Mouse (Mus musculus): ENCODE data around the gene Ift80.
"Not testable (repeated sequence)": the region's sequence is repeated elsewhere in the genome, so short reads cannot be mapped to it uniquely, and the experiment has no call there.

Ift80 gene

DNA sequence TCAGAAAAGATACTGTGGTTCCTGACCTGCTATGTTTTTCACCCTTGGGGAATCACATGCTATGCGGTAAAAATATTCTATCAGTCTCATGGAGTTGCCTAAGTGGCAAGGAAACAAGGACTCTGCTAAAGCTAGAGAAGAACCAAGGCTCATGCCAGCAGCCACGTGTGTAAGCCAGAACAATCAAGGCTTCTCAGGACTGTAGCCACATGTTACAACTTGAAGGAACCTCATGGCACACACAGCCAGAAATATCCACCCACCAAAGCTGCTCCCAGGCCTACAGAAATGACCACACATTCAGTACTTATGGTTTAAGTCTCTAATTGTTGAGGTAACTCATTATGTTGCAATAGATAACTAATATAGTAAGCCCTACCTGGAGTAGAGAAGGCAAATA, 17.8 kb downstream of the Ift80 start:
- no peak for DNase-seq (ENCODE audit: low spot score in 2 of 2)

DNA sequence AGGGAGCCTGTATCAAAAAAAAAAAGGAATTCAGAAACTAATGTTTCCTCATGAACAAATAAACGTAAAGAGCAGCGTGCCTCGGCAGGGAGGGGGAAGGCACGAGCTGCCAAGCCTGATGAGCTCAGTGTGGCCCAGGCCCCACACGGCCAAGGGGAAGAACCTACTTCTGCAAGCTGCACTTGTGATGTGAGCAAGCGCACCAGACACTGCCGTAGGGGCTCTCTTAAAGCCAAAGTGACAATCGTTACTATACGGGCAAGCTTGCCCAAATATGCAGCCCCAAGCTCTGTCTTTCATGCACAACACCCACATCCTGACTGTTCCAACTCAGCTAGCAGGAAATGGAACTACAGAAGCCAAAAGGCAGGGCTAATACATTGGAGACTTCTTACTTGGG, 23.5 kb downstream of the Ift80 start:
- DNase-seq (ENCODE audit: low spot score in 2 of 2): no peak

DNA sequence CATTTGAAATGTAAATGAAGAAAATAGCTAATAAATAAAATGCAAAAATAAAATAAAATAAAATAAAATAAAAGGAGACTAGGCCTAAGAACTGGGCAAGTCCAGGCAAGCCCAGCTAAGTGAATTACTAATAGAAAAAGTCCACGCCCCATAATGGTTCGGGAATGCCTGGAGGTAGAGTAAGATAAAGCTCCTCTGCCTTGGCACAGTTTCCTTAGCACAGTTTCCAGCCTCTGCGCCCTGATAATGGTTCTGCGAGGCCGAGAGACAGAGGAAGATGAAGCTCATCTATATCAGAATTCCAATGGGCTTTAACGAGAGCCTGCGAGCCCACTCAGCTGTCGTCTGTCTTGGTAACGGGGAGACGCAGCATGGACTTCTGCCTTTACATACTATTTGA, 25.2 kb downstream of the Ift80 start:
- no peak for DNase-seq (ENCODE audit: low spot score in 2 of 2)

DNA sequence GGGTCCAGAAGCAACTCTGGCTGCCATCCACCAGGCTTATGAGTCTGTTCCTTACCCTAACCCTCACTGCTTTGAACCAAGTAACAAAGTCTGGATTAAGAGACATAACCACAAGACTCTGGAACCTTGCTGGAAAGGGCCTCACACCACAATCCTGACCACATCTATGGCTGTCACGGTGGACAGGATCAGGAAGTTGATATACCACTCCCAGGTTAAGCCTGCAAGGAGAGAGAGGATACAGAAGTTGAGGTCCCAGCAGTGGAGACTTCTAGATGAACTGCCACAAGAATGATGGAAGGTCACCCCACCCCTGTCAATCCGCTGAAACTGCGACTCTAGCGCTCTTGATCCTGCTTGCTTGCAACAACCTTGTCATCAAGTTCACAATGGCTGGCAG, 26.7 kb downstream of the Ift80 start:
- no peak for DNase-seq (ENCODE audit: low spot score in 2 of 2)

DNA sequence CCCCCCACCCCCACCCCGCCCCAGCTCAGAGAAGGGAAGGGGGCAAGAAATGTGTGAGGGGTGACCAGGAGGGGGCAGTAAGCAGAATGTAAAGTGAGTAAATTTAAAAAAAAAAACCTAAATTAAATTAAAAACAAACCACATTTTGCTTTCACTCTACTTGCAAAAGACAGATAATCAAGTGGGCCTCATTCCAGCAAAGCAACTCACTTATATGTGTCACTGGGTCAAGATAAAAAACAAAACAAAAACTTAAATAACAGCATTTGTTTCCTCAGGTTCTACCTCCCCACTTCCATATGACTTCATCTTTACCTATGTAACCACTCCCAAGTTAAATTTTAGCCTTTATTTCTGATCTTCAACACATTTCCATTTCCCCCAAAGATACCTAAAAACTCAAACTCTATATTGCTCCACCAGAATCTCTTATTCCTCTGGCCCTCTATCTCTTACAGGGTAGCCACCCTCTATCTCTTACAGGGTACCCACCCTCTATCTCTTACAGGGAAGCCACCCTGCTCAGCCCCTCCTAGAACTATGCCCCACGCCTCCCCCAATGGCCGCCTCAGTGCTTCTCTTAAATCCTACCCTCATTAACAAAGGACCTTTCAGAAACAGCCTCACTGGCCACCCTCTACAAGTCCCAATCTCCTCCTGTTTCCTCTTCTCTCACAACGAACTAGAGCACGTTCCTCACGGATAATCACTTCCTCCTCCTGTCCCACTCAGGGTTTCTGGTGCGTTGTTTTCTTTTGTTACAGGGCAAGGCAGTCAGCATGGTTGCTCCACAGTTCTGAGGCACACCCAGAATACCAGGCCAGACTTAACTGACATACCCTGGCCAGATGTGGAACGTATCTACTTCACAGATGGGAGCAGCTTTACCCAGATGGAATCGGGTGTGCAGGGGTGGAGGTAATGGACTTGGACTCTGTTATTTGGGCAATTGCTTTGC, 28.6 kb downstream of the Ift80 start:
- no peak for DNase-seq (ENCODE audit: low spot score in 2 of 2)

DNA sequence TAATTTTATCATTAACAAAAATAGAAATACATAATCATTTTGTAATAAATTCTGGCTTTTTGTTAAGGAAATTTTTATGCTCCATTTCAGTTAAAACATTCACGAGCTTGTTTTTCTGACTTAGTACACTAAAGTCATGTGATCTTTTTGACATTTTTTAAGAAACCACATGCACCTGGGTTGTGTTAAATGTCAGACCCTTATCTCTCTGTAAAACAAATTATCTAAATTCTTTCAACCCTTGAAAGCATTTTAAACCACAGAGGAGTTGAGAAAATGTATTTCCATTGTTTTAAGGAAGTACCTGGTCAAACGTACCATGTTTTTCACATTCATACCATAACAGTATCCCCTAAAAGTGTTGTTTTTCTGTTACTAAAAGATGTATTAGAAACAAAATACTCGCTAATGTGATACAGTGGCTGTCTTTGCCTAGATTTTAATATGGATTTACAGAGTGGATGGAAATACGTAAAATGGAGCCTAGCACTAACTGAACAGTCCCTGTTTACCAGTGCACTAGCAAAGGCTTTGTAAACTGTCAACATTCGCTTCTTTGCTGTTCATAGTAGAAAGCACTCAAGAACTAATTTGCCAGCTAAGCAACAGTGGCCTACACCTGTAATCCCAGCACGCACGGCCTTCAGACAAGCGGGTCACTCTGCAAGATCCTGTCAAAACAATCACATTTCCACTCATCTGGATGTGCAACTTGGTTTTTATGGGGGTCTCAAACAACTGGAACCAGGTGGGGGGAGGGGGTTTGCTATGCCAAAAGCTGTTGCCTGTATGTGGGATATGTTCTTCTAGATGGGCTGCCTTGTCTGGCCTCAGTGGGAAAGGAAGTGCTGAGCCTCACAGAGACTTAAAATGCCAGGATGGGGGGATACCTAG, 29.5 kb downstream of the Ift80 start:
- DNase-seq (ENCODE audit: low spot score in 2 of 2): no peak

DNA sequence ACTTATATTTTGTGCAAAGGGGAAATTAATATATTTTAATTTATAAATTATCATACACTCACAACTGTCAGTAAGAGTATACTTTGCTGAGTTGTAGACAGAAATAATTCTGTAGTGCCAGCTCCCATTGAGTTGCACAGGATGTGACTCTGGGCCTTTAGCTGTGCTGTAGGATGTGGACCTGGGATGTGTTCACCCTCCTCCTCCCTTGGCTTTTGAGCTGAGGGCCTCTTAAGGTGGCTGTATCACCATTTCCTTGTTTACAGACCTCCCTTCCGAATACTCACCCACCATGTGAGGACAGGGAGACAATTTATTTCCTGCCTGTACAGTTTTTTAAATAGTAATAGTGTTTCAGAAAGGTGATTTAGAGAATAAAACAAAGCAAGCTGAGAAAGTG, 30.8 kb downstream of the Ift80 start:
- DNase-seq (ENCODE audit: low spot score in 2 of 2): no peak

DNA sequence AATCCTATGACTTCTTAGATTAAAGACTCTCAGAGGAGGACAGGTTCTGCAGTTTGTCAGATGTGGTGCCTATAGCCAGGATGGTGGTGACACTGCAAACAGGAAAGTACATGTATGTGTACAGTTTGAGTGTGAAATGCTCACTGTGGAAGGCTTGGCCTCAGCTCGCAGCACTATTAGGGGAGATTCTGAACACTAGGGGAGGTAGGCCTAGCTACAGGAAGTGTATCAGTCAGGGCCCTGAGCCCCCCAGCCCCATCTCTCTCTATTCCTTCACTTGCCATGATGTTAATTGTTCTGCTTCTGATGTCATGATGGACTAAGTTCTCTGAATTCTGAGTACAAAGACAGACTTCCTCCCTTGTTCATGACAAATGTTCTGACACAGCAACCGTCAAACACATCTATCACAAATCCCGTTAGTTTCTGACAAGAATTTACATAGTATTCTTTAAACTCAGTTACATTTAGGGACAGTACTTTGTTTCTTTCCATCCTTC, 35.2 kb downstream of the Ift80 start:
- no peak for DNase-seq (ENCODE audit: low spot score in 2 of 2)

DNA sequence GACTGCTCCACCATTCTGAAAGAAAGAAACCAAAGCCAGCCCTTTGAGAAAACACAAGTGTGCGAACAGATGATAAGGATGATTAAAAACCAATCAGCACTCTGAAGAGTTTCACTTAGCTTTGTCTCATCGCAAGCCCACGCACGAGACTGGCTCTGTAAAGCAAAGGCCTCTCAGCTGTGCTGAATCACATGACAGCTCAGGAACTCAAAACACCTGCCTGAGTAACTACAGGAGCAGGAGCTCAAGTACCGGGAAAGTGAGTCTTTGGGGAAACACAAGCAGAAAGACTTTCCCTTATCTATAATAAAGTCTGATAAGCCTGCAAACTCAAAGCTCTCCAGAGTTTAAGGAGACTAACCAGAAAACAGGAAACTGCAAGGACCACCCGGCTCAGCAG, 37.0 kb downstream of the Ift80 start:
- DNase-seq (ENCODE audit: low spot score in 2 of 2): no peak

DNA sequence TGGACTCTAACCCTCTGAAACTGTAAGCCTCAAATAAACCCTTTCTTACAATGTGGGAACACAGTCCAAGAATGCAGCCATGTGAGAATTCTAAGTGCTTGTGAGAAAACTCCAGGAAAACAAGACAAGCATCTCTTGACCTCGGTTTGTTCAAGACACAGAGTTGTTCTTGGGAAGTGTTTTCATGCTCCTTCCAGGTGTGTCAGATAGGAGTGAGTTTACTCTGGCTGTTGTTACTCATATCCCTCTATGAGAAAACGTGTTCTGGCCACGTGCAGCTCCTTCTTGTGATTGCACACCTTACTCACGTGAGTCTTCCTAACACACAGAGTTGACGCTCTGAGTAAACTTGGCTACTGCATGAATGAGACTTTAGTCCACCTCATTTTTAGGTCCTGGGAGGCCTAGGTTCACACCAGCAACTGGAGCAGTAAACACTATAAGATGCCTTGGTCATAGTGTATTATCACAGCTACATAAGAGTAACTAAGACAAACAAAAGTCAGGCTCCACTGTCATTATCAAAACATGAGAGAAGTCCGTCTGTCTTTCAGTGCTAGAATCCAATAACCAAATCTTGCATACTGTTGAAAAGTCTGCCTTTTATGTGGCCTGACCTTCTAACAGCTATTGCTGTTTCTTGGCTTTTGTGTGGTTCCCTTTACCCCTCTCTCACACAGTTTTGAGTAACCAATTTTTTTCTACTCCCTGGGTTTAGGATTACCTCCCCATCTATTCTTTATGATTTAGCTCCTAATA, 37.7 kb downstream of the Ift80 start:
- no peak for DNase-seq (ENCODE audit: low spot score in 2 of 2)

DNA sequence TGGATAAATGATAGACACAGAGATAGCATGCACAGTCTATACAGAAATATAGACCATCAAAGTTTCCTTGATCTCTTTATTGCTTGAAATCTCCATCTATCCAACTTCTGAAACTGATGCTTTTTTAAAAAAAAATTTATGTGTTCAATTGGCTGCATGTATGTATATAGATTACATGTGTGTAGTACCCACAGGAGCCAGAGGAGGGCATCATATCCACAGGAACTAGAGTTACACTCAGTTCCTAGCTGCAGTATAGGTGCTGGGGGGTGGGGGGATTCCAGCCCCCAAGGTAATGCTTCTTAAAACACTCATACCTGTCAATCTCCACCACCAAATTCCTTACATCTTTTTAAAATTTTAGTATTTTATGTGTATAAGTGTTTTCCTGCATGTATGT, 39.7 kb downstream of the Ift80 start:
- DNase-seq (ENCODE audit: low spot score in 2 of 2): no peak

DNA sequence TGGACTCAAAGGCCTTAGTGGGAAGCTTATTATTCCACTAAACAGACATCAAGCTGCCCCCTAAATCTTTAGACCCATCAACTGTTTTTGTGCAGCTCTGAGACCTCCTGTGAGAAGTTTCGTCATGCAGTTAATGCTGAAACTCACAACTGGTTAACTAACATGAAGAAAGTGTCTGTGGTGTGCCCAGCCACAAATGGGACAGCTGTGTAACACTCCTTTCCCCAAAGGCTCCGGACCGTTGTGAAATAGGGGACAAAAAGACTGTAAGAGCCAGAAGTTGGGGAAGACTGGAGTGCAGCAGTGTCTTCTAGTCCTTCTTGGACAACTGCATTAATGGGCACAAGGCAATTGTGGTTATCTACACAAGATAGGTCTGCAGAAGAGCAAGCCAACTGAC, 47.0 kb downstream of the Ift80 start:
- no peak for DNase-seq (ENCODE audit: low spot score in 2 of 2)

DNA sequence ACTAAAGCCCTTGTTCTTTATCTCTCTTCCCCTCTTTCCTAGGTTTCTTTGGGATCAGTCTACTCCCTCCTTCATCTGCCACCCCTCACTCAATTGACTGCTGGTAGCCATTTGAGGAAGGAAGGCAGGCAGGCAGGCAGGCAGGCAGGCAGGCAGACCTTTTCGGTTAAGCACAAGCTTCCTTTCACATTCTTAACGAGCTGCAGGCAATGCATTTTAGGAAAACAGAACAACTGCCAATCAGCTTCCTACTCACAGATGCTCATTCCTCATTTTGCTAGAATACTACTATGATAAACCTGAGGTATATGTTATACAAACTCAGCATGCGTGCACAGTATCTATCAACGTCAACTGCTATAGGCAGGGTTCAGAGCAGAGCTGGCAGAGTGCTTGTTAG, 47.9 kb downstream of the Ift80 start:
- no peak for DNase-seq (ENCODE audit: low spot score in 2 of 2)

DNA sequence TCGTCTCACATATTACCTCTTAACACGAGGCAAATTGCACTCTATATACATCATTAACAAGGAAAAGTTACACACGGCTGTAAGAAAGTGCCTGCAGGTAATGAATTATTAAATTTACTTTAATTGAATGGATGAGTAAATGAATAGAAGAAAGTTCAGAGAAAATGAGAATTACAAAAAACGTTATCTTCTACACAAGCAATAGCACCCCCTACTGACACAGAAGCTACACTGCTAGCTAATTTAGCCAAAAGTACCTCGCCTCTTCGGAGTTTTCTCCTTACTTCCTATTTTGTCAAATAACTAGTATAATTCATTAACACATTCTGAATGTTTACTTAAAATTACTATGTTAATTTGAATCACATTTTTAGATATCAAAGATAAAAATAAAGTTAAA, 49.9 kb downstream of the Ift80 start:
- no peak for DNase-seq (ENCODE audit: low spot score in 2 of 2)

DNA sequence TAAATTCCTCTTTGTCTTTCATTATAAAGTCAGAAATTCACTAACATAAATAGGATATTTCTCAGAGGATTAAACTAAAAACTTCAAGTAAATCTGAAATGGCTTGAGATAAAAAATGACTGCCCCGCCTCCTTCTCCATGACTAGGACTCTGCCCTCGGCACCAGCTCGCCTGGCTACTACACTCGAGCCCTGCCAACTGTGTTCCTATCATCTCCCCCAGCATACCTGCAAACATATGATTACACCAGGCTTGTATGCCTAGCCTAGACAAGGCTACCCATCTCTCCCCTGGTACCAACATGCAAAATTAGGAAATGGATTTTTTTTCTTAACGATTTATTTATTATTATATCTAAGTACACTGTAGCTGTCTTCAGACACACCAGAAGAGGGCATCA, 51.7 kb downstream of the Ift80 start:
- DNase-seq (ENCODE audit: low spot score in 2 of 2): no peak

DNA sequence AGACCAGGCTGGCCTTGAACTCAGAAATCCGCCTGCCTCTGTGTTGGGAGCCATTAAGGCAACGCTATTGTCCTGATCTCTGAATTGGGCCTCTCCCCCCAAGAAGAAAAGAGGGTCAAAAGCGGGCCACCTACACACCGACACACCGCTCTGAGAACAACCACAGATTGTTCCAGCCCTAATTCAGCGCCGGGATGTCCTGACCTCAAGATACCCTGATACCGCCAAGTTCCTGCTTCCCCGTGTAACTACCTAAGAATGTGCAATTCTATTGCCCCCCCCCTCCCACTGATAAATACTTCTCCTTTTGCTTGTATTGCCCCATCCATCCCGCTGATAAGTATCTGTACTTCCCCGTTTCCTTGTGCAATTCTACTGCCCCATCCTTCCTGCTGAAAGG, 52.4 kb downstream of the Ift80 start:
- DNase-seq (ENCODE audit: low spot score in 2 of 2): not testable (repeated sequence)

DNA sequence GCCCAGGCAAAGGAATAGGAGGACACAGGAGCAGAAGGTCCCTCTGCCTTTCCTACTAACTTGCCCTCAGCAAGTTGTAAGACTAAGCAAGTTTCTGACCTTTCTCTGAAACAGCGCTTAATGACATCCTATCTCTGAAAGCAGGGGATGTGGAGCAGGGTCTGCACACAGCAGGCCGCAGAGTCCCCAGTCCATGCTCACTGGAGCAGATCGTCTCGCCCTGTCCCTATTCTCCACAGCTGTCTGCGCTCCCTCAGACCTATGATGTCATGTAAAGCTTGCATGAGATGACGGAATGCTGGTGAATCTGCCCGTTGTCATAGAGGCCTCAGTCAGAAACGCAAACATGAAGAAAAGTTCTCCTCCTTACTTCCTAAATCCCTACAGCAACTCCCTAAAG, 55.0 kb downstream of the Ift80 start:
- DNase-seq (ENCODE audit: low spot score in 2 of 2): no peak

DNA sequence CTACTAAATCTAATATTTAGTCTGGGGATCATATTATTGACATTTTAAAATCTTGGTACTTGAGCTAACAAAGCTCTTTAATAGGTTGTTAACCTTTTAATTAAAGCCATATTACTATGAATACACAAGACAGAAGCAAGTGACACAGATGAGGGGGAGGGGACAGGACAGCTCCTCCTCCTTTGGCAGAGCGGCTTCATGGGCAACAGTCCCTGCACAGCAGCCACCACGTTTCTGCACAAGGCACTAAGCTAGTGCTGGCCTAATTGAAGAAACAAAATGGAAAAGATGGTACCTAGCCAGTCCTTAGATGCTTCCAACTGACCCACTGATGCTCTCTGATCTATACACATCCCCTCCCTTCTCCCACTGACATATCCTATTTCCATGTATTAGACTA, 55.5 kb downstream of the Ift80 start:
- no peak for DNase-seq (ENCODE audit: low spot score in 2 of 2)

DNA sequence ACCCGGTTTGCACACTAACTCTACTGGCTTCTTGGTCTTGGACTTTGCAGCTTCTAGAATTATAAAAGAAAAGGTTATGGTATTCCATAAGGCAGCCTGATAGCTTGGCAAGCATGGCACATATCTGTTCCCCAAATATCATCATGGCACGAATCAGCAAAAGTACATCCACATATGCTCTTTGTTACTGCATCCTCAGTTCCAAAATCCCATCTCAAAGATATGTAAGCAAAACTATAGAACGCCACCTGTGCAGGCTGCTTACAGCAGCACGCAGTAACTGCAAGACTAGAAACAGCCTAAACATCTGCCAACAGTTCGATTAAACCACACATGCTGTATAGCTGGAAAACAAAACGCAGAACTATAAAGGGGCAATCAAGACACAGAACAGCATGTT, 62.5 kb downstream of the Ift80 start:
- no peak for DNase-seq (ENCODE audit: low spot score in 2 of 2)

DNA sequence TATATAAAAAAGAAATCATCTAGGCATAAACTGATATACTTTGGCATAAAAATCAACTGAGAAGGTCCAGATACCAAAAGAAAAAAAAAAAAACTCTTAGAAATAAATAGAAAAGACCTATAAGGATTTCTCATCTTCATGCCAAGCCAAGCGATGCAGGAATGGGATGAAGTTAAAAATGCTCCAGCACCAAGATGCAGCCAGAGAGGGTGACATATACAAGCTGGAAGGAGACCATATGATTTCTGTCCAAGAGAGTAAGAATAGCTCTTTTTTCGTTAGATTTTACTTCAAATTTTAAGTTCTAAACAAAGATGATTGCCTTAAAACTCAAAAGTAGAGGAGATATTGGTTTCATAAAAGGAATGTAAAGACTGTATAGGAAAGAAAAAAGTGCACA, 64.1 kb downstream of the Ift80 start:
- no peak for DNase-seq (ENCODE audit: low spot score in 2 of 2)

DNA sequence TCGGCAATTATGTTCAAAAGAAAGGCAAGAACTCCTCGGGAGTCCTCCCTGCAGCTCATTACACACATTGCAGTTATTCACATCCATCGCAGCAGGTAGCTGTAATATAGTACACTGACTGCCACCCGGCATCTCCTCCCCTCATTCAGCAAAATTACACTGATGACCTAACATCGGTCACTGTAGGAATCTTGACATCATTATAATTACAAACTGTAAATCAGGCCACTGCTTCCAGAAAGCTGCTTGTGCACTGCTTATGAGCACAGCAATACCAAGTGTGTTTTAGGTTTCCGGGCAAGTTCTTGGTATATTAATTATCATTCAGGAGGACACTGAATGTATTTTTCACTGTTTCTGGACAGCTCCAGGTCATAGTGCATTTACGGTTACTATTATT, 65.1 kb downstream of the Ift80 start:
- no peak for DNase-seq (ENCODE audit: low spot score in 2 of 2)

DNA sequence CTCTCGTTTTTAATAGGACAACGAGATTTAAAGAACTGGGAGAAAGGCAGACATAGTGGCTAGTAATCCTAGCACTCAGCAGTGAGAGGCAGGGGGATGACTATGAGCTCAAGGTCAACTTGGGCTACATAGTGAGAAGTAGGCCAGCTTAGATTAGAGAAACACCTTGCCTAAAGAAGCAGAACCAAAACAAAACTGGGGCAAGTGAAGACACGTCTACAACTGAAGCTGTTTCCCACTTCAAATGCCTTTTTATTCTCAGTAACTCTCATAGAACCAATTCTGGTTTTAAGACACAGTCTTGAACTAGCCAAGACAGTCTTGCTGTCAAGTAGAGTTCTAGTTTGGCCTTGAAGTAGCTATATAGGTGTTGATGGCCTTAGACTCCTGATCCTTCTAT, 67.7 kb downstream of the Ift80 start:
- DNase-seq (ENCODE audit: low spot score in 2 of 2): no peak

Measured in frontal cortex, postnatal 25 days (tissue).